Mouse (Mus musculus) bone marrow, adult 2 months (tissue): Measurements from ENCODE around the gene 1700008O03Rik. TPM values are rescaled to one million over a fixed set of nuclear protein-coding genes. Genes with fewer than 3 reads are reported as not detected.

Experiments
- H3K27ac ChIP-seq: fragments of 200-500 bp; 2 replicates; pipeline ENCODE4 v1.5.1; 2012; ENCODE audit warnings: low read depth, mild to moderate bottlenecking, control low read depth, inconsistent platforms, low read length; ENCODE audit not compliant: control insufficient read depth, poor library complexity, insufficient read depth
- H3K4me1 ChIP-seq: fragments of 200-500 bp; 2 replicates; pipeline ENCODE4 v1.6.1; 2011; ENCODE audit warnings: low read length; ENCODE audit not compliant: control insufficient read depth, insufficient read depth
- H3K4me3 ChIP-seq: fragments of 200-500 bp; replicated peaks from 2 replicates; pipeline ENCODE3; 2011; ENCODE audit warnings: mild to moderate bottlenecking, low read depth, low read length, control low read depth; ENCODE audit not compliant: control insufficient read depth
- CTCF ChIP-seq: fragments of 200-500 bp; IDR thresholded peaks from 2 replicates; pipeline ENCODE4 v1.5.1; 2011; ENCODE audit warnings: low read length, control low read depth; ENCODE audit not compliant: control insufficient read depth, insufficient read depth
- POLR2A ChIP-seq: fragments of 200-500 bp; IDR thresholded peaks from 2 replicates; pipeline ENCODE4 v1.6.1; 2011; ENCODE audit warnings: low read depth, mild to moderate bottlenecking, control low read depth, low read length, borderline replicate concordance; ENCODE audit not compliant: control insufficient read depth
- WGBS: fragments of 180-500 bp; shearing (Covaris S2); methylation state at CpG from one replicate; pipeline ENCODE4 v1.1.7; 2018; 5-methylcytosine and 5-hydroxymethylcytosine counted together
- polyA plus RNA-seq: library from polyadenylated mRNA; stranded (reverse); fragments of >200 nt; gene quantifications from 2 replicates; pipeline ENCODE4 v1.2.4, GENCODE M21; 2011; ENCODE audit warnings: low replicate concordance; ENCODE audit not compliant: missing spikeins, insufficient read depth, insufficient read length

Gene 1700008O03Rik
- polyA plus RNA-seq, 1 experiment, result not detected

GRCm38 (mm10) chr7:44373889-44374652, 11.5 kb downstream of the 1700008O03Rik start:
- no peak for TF ChIP-seq CTCF
- 0 out of 2 replicates have a peak, but pooled peaks have one; percentile 21 for TF ChIP-seq POLR2A
- H3K4me3 ChIP-seq, result peak overlapping the region; percentile 59
- under 1% methylated on average over 19 of the region's 19 CpGs for WGBS

GRCm38 (mm10) chr7:44373460-44373859, 12.2 kb downstream of the 1700008O03Rik start:
- TF ChIP-seq CTCF (no peak), POLR2A (no peak)
- 3% methylated on average over 7 of the region's 7 CpGs for WGBS
- Histone ChIP-seq H3K27ac (no peak overlapping the region), H3K4me1 (peaks cover 1% of the 10 kb centered on the region), H3K4me3 (peak overlapping the region; percentile 59)

More at GRCm38 (mm10) chr7:44373889-44374652, 11.5 kb downstream of the 1700008O03Rik start:
- H3K27ac ChIP-seq, result no peak overlapping the region
- H3K4me1 ChIP-seq, result peaks cover 1% of the 10 kb centered on the region

- no peak overlapping the region for H3K27ac ChIP-seq
- TF ChIP-seq CTCF (no peak), POLR2A (no peak)
- H3K4me3 ChIP-seq, result no peak overlapping the region
- peaks cover 1% of the 10 kb centered on the region for H3K4me1 ChIP-seq
- WGBS, result 87% methylated on average over 8 of the region's 8 CpGs
These were observed 12.9 kb downstream of the 1700008O03Rik start for GRCm38 (mm10) chr7:44372678-44373077.

- Histone ChIP-seq H3K27ac (no peak overlapping the region), H3K4me1 (peaks cover 2% of the 10 kb centered on the region; the same call in 1 of the 2 replicates), H3K4me3 (no peak overlapping the region)
- 22% methylated on average over 21 of the region's 21 CpGs for WGBS
- no peak for TF ChIP-seq POLR2A
- TF ChIP-seq CTCF, result no peak
These were observed 24.8 kb downstream of the 1700008O03Rik start for GRCm38 (mm10) chr7:44360792-44361301.

DNA sequence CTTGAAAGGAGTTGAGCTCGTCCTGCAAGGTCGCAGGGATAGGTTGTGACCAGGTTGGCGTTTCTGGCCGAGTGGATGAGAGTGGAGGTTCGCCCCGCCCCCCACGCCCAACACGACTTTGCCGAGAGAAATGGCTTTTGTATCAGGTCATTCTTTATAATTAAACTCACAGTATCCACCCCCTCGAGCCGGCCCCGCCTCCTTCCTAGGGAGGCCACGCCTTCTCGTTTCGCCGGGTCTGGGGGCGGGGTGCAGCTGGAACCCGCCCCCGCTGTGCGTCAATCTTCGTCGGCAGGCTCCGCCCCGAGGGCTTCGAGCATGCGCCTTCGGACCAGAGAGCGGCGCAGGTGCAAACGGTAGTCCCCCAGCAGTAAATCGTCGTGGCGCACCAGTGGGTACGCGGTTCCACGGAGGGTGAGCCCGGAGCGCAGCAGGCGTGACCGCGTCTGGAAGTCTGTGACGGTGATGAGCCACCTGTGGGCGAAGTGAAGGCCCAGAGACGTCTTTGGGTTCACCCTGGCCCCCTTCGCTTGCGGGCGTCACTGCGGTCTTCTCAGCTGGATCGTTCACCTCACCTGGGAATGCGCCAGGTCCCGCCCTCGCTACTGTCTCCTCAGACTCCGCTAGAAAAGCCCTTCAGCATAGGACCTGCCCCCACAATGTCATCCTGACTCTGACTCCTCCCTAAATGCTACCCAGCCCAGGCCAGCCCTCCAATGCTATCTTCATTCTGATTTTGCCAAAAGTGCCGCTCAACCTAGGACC, 25.5 kb downstream of the 1700008O03Rik start:
- TF ChIP-seq CTCF, result no peak
- peak; percentile 54; the same call in 1 of the 2 replicates for TF ChIP-seq POLR2A
- peak overlapping the region; percentile 54 for H3K4me3 ChIP-seq
- peaks cover 2% of the 10 kb centered on the region; the same call in 1 of the 2 replicates for H3K4me1 ChIP-seq
- under 1% methylated on average over 54 of the region's 54 CpGs for WGBS
- no peak overlapping the region; the same call in 1 of the 2 replicates for H3K27ac ChIP-seq

GRCm38 (mm10) chr7:44358886-44359654, 26.6 kb downstream of the 1700008O03Rik start:
- no peak overlapping the region for H3K4me3 ChIP-seq
- H3K4me1 ChIP-seq, result peaks cover 2% of the 10 kb centered on the region; the same call in 1 of the 2 replicates
- TF ChIP-seq POLR2A, result no peak
- TF ChIP-seq CTCF, result no peak
- no peak overlapping the region for H3K27ac ChIP-seq
- 9% methylated on average over 26 of the region's 26 CpGs for WGBS

- peaks cover 2% of the 10 kb centered on the region; the same call in 1 of the 2 replicates for H3K4me1 ChIP-seq
- WGBS, result 14% methylated on average over 5 of the region's 5 CpGs
- no peak for TF ChIP-seq CTCF
- TF ChIP-seq POLR2A, result no peak
These were observed 27.6 kb downstream of the 1700008O03Rik start for GRCm38 (mm10) chr7:44358012-44358411.

GRCm38 (mm10) chr7:44357531-44357930, 28.1 kb downstream of the 1700008O03Rik start:
- WGBS, result 10% methylated on average over 10 of the region's 10 CpGs
- TF ChIP-seq CTCF (no peak), POLR2A (no peak)
- Histone ChIP-seq H3K4me3 (no peak overlapping the region), H3K4me1 (peaks cover 2% of the 10 kb centered on the region; the same call in 1 of the 2 replicates), H3K27ac (no peak overlapping the region)

More at GRCm38 (mm10) chr7:44358012-44358411, 27.6 kb downstream of the 1700008O03Rik start:
- no peak overlapping the region for H3K4me3 ChIP-seq
- H3K27ac ChIP-seq, result no peak overlapping the region
